Mouse (Mus musculus): Measurements from ENCODE around the gene Gm648.

DNA sequence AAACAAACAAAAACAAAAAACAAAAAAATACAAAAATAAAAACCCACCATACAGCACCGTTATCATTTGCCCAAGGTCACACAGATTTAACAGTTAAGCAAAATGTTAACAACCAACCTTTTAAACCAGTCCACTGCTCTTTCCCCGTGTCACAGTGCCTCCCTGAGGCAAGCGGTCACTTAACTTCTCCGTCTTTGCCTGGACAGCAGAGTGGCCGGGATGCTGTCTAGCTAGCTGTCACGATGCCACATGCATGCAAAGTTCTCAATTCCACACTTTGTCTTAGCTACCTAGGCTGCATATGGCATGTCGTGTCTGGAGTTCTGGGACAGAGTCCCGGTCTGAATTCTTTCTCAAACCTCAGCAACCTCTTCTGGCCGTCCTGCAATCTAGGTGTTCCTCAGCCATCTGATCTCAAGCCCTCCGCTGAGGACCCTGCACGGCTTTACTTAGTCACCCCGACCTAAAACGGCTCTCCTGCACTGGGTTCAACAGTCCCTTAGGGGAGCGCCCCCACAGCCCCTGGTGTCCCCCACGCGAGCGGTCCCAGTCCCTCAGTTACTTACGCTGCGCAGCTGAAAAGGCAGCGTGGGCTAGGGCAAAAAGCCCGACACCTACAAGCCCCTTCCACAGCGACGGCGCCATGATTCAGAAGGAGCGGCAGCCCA is 47.9 kb upstream of the Gm648 start:
- TF ChIP-seq CTCF (IDR thresholded peaks at IDR 0.05; ENCODE audit: extremely low read depth, insufficient read length, insufficient replicate concordance, low read depth, low read length) (no peak), POLR2A (IDR thresholded peaks at IDR 0.05; ENCODE audit: low read depth, low read length) (no peak)
